Mouse (Mus musculus) heart, embryonic 12.5 days (tissue): ENCODE measurements at regions not wholly inside any gene's neighbourhood (a gene's known extent, or its start where the extent isn't known, plus 50 kb on each side); places are given as distances from the start of the nearest gene placed in this dataset.

Experiments
- ATAC-seq: fragments of 200-750 bp; cut with Nextera tagmentation; 2 replicates; pipeline ENCODE4 v1.8.0; 2017; ENCODE audit warnings: moderate TSS enrichment, moderate library complexity; ENCODE audit not compliant: insufficient number of reproducible peaks, low FRiP score
- H3K27ac ChIP-seq: fragments of 300-500 bp; sonication (generic); 2 replicates; pipeline ENCODE4 v1.5.1; 2016; ENCODE audit warnings: mild to moderate bottlenecking, moderate library complexity; ENCODE audit not compliant: poor library complexity, severe bottlenecking
- H3K27me3 ChIP-seq: fragments of 300-500 bp; sonication (generic); replicated peaks from 2 replicates; pipeline ENCODE4 v1.6.1; 2016; ENCODE audit warnings: mild to moderate bottlenecking, moderate library complexity
- H3K36me3 ChIP-seq: fragments of 300-500 bp; sonication (generic); 2 replicates; pipeline ENCODE4 v1.6.1; 2016; ENCODE audit warnings: mild to moderate bottlenecking, moderate library complexity
- H3K4me1 ChIP-seq: fragments of 300-500 bp; sonication (generic); replicated peaks from 2 replicates; pipeline ENCODE4 v1.6.1; 2016; ENCODE audit warnings: mild to moderate bottlenecking
- H3K4me2 ChIP-seq: fragments of 300-500 bp; sonication (generic); 2 replicates; pipeline ENCODE4 v1.6.1; 2016; ENCODE audit warnings: mild to moderate bottlenecking, moderate library complexity
- H3K4me3 ChIP-seq: fragments of 300-500 bp; sonication (generic); 2 replicates; pipeline ENCODE4 v1.5.1; 2016; ENCODE audit warnings: mild to moderate bottlenecking
- H3K9ac ChIP-seq: fragments of 300-500 bp; sonication (generic); 2 replicates; pipeline ENCODE4 v1.6.1; 2016; ENCODE audit warnings: mild to moderate bottlenecking, moderate library complexity
- H3K9me3 ChIP-seq: fragments of 300-500 bp; sonication (generic); replicated peaks from 2 replicates; pipeline ENCODE4 v1.6.1; 2016; ENCODE audit warnings: mild to moderate bottlenecking, moderate library complexity
- WGBS: fragments of 180-500 bp; shearing (Covaris S2); methylation state at CpG from one replicate; pipeline ENCODE4 v1.1.7; 2016; 5-methylcytosine and 5-hydroxymethylcytosine counted together

DNA sequence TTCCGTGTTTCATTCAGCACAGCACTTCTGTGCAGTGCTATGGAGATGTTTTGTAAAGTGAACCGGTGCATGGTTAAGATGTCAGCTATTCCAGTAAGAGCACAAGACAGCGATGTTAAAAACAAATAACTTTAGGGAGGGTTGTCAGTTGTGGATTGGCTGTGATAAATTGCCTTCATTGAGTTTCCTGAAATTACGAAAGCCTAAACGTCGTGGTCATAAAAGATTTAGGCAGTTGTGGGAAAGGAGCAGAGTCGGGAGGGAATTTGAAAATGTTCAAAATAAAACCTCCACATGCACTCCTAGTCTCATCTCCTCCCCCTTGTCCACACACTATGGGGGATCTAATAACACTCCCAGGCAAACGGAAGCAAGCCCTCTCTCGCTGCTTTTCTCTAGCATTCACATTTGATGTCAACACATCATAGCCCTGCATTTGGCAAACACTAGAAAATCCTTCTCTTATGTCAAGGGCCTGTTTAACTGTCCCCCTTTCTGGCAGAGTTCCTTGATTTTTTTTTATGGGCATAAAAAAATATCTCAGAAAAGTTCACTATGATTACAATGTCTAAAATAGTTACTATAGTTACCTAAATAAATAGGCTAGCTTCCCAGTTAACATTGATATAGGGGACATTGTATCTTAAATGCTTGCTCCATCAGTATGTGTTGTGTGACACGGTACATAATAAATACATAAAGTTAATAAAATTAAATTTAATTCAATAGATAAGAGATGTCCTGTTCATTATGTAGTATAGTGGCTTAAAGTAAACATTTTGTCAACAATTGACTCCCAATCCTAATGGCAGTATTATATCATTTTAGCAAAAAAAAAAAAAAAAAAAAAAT is 589.2 kb upstream of the Kif18a start:
- no peak for ATAC-seq
- Histone ChIP-seq H3K27ac (no peak overlapping the region), H3K4me2 (no peak overlapping the region), H3K9me3 (no peaks in the 10 kb centered on the region), H3K4me1 (peaks cover 4% of the 10 kb centered on the region), H3K9ac (no peak overlapping the region), H3K27me3 (no peaks in the 10 kb centered on the region), H3K4me3 (no peak overlapping the region), H3K36me3 (no peaks in the 10 kb centered on the region)
- WGBS, result 62% methylated on average over 10 of the region's 10 CpGs

DNA sequence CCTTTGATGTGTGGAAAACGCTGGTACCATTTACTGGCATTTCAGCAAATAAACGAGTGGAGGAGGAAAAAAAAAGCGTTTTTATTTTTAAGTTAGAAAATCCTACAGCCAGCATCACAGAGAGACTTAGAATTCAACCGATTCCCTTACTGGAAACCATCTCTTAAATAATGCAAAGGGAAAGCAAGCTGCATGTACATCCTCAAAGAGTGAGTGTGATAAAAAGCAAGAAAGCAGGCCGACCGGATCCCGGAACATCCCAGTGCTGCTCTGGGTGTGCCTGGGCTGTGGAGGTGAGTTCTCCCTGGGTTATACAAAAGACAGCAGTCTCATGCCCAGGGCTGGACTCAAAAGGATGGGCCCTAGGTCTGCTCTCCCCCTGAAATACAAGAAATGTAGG is 579.2 kb upstream of the Kif18a start:
- Histone ChIP-seq H3K9ac (no peak overlapping the region), H3K4me1 (no peaks in the 10 kb centered on the region), H3K9me3 (no peaks in the 10 kb centered on the region), H3K27ac (no peak overlapping the region), H3K36me3 (no peaks in the 10 kb centered on the region), H3K4me2 (no peak overlapping the region), H3K4me3 (no peak overlapping the region), H3K27me3 (no peaks in the 10 kb centered on the region)
- WGBS, result 67% methylated on average over 7 of the region's 7 CpGs
- ATAC-seq, result no peak

DNA sequence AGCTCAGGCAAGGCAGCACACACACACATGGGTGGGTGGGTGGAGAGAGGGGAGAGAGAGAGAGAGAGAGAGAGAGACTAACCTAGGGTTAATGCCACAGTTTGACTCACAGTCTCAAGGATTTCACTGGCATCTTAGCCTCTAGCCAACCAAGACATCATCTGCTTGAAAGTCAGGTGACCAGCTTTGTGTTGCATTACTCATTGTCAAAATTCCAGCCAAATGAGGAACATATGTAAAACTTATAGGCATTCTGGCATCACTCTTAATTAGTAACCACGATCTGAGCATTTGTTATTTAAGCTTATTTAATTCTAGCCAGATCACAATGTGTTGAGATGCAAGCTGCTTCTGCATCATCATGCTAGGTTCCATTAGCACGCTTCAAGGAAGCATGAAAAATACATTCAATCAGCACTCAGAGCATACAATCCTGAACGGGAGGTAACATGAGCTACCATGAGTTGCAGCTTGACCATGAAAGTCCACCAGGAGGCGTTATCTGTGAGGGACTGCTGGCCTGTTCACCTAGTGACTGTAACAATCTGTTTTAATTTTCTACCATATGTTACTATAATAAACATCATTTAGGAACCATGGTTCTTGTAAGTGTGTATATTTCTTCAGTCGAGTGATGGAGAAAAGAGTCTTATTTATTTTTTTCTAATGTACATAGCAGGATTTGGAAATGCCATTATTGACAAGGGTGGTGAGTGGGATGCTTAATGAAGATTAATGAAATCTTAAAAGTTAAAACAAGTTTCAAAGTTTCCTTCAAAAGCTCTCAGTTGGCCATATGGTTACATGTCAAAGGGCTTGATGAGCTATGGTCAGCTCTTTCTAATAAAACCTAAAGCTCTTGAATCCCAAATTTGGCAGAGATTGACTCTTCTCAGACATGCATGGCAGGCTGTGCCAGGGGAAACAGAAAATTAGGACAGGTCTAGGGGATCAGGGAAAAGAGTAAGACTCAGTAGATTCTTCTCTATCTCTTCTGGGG is 572.4 kb upstream of the Kif18a start:
- no peak overlapping the region for H3K9ac ChIP-seq
- H3K27me3 ChIP-seq, result no peaks in the 10 kb centered on the region
- no peak for ATAC-seq
- no peak overlapping the region for H3K4me3 ChIP-seq
- no peaks in the 10 kb centered on the region for H3K9me3 ChIP-seq
- H3K27ac ChIP-seq, result no peak overlapping the region
- H3K4me2 ChIP-seq, result no peak overlapping the region
- no peaks in the 10 kb centered on the region for H3K36me3 ChIP-seq
- WGBS, result 69% methylated on average over 5 of the region's 5 CpGs
- H3K4me1 ChIP-seq, result no peaks in the 10 kb centered on the region

DNA sequence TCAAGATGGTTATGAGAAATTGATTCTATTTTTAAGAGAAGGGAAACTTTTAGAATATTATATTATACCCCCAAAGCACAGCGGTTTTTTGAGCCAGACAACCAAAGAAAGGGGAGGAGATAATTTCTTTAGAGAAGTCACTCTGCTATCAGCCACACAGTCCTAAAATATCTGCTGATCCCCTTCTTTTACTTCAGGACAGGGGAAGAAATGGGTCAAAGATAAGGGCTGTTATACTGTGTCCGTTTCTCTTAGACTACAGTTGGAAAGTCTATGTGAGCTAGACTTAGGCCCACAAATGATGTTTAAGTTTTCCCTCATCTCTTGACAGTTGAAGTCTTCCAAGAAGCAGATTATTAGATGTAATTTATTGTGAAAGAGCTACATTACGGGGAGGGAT is 538.5 kb upstream of the Kif18a start:
- ATAC-seq, result no peak

DNA sequence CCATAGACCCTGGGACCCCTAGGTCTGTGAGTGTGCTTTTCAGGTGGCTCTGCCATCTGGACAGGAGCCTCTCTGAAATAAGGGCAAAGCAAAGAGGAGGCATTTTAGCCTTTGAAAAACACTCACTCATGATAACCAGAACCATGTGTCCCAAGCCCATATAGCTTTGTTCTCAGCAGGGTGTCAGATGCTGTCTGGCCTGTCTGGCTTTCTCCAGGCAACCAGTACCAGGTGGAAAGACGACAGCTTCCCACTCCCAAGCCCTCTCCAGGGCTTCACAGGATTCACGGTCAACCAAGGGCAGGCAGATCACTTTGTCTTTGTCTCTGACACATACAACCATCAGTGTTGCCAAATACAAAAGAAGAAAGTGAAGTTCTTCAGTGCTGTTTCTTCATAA is 537.0 kb upstream of the Kif18a start:
- Histone ChIP-seq H3K36me3 (no peaks in the 10 kb centered on the region), H3K9ac (no peak overlapping the region), H3K4me1 (no peaks in the 10 kb centered on the region), H3K4me3 (no peak overlapping the region), H3K27ac (no peak overlapping the region), H3K9me3 (no peaks in the 10 kb centered on the region), H3K27me3 (no peaks in the 10 kb centered on the region), H3K4me2 (no peak overlapping the region)
- ATAC-seq, result no peak
- 50% methylated on average over 2 of the region's 2 CpGs for WGBS

More for the DNA sequence above, 538.5 kb upstream of the Kif18a start:
- H3K4me2 ChIP-seq, result no peak overlapping the region
- WGBS, result 67% methylated on average over 3 of the region's 3 CpGs
- no peak overlapping the region for H3K27ac ChIP-seq
- no peak overlapping the region for H3K4me3 ChIP-seq
- H3K4me1 ChIP-seq, result no peaks in the 10 kb centered on the region
- no peaks in the 10 kb centered on the region for H3K27me3 ChIP-seq
- no peaks in the 10 kb centered on the region for H3K36me3 ChIP-seq
- H3K9me3 ChIP-seq, result no peaks in the 10 kb centered on the region
- no peak overlapping the region for H3K9ac ChIP-seq

DNA sequence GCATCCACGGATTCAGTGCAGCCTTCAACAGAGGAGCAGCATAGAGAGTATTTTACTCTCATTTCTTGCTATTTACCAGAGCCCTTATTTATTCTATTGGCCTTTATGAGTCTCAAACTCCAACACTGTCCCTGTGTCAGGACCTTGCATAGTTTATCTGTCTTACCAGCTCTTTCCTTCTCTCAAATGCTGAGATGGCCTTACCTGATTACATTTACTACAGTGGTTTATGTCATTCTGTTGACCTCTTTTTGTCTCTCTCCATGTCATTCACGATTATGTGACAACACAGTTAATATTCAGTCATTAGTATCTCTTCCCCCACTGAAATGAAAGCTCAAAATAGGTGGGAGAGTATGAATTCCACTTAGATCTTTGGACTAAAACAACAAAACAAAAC is 535.7 kb upstream of the Kif18a start:
- H3K27me3 ChIP-seq, result no peaks in the 10 kb centered on the region
- no peak overlapping the region for H3K4me3 ChIP-seq
- H3K36me3 ChIP-seq, result no peaks in the 10 kb centered on the region
- H3K9me3 ChIP-seq, result no peaks in the 10 kb centered on the region
- no peaks in the 10 kb centered on the region for H3K4me1 ChIP-seq
- H3K27ac ChIP-seq, result no peak overlapping the region
- ATAC-seq, result no peak
- no peak overlapping the region for H3K9ac ChIP-seq
- WGBS, result 73% methylated on average over 2 of the region's 2 CpGs
- no peak overlapping the region for H3K4me2 ChIP-seq

DNA sequence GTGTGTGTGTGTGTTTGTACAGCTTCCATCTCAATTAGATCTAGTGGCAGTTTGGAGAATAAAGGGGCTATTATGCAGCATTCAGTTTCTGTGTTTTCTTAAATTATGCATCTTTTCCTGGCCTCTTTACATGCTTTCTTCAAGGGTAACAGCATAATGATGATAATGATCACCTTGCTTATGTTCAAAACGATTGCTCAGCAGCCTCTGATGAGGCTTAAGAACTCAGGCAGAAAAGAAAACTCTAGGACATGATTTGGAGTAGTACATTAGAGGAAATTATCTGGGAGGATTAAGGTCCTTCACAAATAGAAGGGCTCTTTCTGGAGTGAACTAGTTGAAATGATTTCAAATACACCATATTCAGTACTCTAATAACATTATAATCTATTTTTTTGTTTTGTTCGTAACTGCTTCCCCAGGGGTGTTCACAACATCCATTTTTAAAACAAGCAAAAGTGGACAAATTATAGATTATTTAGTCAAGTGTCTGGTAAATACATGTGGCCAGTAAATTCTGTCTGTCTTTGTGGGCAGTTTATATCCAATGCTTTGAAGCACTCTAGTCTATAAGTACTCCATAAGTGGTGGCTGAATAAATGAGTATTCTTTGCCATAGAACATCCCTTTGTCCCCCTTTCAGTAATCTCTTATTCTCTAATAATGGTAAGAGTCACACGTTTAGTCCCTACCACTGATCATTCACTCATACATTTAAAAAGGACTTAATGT is 526.9 kb upstream of the Kif18a start:
- no peak overlapping the region for H3K4me3 ChIP-seq
- H3K36me3 ChIP-seq, result no peaks in the 10 kb centered on the region
- 61% methylated on average over 3 of the region's 3 CpGs for WGBS
- no peak overlapping the region for H3K4me2 ChIP-seq
- no peaks in the 10 kb centered on the region for H3K4me1 ChIP-seq
- ATAC-seq, result no peak
- H3K9ac ChIP-seq, result no peak overlapping the region
- H3K27ac ChIP-seq, result no peak overlapping the region
- no peaks in the 10 kb centered on the region for H3K27me3 ChIP-seq
- no peaks in the 10 kb centered on the region for H3K9me3 ChIP-seq

DNA sequence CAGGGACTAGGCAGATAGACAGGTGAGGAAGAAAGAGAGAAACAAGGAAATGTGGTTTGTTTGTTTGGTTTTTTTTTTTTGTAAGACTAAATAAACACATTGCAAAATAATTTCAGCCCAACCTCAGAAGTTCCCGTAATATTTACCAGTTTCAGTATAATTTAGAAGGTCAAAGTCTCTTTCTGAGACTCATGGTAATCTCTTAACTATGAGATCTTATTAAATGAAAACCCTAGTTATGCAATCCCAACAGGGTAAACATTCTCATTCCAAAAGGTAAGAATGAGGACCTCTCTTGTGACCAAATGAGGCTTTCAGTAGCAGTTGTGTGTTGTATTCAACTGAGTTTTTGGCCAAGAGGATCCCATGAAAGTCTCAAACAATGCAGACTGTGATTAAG is 524.7 kb upstream of the Kif18a start:
- no peaks in the 10 kb centered on the region for H3K27me3 ChIP-seq
- no peaks in the 10 kb centered on the region for H3K36me3 ChIP-seq
- no peak for ATAC-seq
- no peaks in the 10 kb centered on the region for H3K9me3 ChIP-seq
- 77% methylated on average over 1 of the region's 1 CpGs for WGBS
- no peak overlapping the region for H3K27ac ChIP-seq
- no peaks in the 10 kb centered on the region for H3K4me1 ChIP-seq
- H3K4me3 ChIP-seq, result no peak overlapping the region
- no peak overlapping the region for H3K4me2 ChIP-seq
- no peak overlapping the region for H3K9ac ChIP-seq

DNA sequence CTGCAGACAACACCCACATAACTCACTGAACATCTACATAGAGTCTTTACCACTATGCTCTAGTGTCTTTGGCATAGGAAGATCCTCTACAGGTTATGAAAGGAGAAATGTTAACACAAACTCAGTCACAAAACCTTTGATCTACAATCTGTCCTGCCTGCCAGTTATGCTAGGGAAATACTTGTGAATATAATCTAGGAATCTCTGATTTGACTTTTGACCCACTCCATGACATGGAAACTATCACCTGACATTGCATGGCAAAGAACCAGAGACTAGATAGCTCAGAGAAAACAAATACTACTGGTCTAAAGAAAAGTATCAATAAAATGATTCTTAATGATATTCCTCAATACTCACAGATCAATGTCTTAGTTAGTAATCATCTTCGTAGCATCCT is 524.3 kb upstream of the Kif18a start:
- ATAC-seq, result no peak
- H3K4me2 ChIP-seq, result no peak overlapping the region
- H3K27me3 ChIP-seq, result no peaks in the 10 kb centered on the region

DNA sequence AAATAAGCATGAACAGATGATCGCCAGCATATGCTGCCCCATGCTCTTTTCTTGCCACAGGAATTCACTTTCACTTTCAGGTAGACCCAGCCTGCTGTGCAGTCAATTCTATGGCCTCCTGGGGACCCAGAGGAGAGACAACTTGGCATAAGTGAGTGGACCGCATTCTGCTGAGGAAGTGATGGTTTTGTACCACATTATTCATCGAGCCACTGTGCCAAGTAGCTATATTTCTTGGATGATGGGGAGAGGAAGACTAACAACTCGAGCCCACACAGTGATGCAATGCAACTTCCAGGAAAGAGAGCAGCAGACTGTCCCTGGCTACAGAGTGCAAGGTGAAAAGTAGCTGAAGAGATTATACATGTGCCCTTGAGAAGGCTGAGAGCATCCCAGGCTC is 515.8 kb upstream of the Kif18a start:
- H3K27ac ChIP-seq, result no peak overlapping the region
- H3K4me1 ChIP-seq, result no peaks in the 10 kb centered on the region
- no peak for ATAC-seq
- no peak overlapping the region for H3K4me3 ChIP-seq
- no peaks in the 10 kb centered on the region for H3K27me3 ChIP-seq
- 69% methylated on average over 4 of the region's 4 CpGs for WGBS
- H3K4me2 ChIP-seq, result no peak overlapping the region
- H3K9me3 ChIP-seq, result no peaks in the 10 kb centered on the region
- H3K36me3 ChIP-seq, result no peaks in the 10 kb centered on the region
- H3K9ac ChIP-seq, result no peak overlapping the region

More for the DNA sequence above, 524.3 kb upstream of the Kif18a start:
- Histone ChIP-seq H3K9ac (no peak overlapping the region), H3K4me1 (no peaks in the 10 kb centered on the region), H3K27ac (no peak overlapping the region), H3K4me3 (no peak overlapping the region), H3K36me3 (no peaks in the 10 kb centered on the region), H3K9me3 (no peaks in the 10 kb centered on the region)
- 84% methylated on average over 1 of the region's 1 CpGs for WGBS

DNA sequence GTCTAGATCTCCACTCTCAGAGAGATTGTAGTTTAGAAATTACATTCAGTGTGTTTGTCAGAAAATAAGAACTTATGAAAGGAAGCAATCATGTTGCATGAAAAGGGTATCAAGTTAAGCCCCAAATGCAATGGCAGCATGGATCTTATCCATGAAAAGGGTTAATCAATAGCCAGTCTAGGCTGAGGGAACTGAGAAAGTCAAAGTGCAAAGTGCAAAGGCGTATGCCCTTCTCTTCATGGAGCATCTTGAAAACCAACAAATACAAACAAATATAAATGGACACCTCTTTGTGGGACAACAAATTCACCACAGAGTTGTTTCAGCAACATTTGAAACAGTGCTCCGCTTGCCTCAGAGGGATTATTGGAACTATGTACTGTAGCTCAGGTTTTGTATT is 514.1 kb upstream of the Kif18a start:
- Histone ChIP-seq H3K27me3 (no peaks in the 10 kb centered on the region), H3K9me3 (no peaks in the 10 kb centered on the region), H3K4me1 (no peaks in the 10 kb centered on the region), H3K36me3 (no peaks in the 10 kb centered on the region), H3K9ac (no peak overlapping the region), H3K4me3 (no peak overlapping the region), H3K27ac (no peak overlapping the region), H3K4me2 (no peak overlapping the region)
- ATAC-seq, result no peak
- WGBS, result 83% methylated on average over 2 of the region's 2 CpGs
